Mouse (Mus musculus): Measurements from ENCODE around the gene Pmf1.

DNA sequence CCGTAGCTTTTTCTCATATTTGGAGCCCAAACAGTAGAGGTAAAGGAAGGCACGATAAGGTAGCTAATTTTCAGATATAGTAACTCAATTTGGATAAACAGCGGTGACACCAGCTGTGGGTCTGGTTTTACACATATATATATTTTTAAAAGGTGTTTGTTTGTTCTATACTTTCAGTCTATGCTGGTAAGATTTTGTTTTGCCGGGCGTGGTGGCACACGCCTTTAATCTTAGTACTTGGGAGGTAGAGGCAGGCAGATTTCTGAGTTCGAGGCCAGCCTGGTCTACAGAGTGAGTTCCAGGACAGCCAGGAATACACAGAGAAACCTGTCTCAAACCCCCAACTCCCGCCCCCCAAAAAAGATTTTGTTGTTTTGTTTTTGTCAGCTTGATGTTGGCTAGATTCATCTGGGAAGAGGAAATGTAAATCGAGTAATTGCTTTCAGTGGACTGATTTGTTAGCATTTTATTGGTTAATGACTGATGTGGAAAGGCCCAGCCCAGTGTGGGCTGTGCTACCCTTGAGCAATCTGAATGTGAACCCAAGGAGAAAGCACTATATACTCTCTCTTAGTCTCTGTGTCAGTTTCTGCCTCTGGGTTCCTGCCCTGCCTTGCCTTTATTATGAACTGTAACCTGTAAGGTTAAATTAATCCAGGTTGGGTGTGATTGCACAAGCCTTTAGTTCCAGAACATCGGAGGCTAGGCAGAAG is 15.7 kb upstream of the Pmf1 start:
- TF ChIP-seq CTCF (IDR thresholded peaks at IDR 0.05; ENCODE audit: control insufficient read depth, insufficient read depth, insufficient read length) (no peak), FOSL1 (IDR thresholded peaks at IDR 0.05; ENCODE audit: insufficient read depth, low read length, poor library complexity, severe bottlenecking) (no peak)
